Mouse (Mus musculus): ENCODE measurements around the gene Glb1l.

Glb1l gene

DNA sequence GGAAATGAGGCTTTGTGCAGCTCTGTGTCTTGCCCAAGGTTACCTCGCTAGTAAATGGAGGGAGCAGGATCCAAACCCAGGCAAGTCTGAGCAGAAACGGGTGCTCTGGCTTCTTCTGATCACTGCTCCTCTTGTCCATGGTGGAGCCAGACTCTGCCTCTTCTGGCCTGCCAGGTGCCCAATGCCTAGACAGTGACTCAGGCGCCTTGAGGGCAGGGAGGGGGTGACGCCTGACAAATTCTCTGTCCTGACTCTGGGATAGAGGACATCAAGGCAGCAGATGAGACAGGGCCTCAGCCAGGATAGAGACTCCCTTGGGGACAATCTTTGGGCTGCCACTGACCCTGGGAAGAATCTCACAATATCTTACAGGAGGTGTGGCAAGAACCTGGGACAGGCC lies 20.6 kb upstream of the Glb1l start:
- DNase-seq = no peak

DNA sequence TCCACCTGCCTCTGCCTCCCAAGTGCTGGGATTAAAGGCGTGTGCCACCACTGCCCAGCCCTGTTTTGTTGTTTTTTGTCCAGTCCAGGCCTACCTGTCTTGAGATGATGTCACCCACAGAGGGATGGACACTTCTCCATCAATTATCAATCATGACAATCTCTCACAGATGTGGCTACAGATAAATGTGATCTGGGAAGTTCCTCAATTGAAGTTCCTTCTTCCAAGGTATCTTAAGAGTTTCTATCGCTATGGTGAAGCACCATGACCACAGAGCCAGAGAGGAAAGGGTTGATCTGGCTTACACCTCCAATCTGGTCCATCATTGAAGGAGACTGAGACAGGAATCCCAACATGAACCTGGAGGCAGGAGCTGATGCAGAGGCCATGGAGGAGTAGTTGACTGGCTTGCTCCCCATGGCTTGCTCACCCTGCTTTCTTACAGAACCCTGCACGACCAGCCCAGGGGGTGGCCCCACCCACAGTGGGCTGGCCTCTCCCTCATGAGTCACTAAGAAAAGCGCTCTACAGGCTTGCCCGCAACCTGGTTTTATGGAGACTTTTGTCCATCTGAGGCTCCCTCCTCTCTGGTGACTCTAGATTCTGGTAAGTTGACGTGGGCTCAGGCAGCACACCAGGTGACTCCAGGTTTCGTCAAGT lies 19.9 kb upstream of the Glb1l start:
- no peak for DNase-seq

DNA sequence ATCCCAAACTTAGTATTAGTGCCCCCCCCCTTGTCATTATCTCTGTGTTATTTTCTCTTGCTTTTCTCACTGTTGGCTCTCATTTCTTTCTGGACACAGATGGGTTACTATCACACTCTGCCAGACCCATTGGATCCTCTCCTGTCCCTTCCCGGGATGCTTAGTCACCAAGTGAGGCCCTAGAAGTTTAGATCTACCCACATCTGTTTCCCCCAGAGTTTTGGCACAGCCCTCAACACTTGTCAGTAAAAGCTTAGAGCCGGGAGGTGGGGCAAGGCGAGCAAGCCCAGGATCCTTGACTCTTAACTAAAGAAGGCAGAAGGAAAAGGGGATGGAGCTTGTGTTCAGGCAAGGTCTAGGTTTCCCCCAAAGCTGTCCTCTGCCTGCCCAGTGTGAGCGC lies 18.5 kb upstream of the Glb1l start:
- DNase-seq = no peak

DNA sequence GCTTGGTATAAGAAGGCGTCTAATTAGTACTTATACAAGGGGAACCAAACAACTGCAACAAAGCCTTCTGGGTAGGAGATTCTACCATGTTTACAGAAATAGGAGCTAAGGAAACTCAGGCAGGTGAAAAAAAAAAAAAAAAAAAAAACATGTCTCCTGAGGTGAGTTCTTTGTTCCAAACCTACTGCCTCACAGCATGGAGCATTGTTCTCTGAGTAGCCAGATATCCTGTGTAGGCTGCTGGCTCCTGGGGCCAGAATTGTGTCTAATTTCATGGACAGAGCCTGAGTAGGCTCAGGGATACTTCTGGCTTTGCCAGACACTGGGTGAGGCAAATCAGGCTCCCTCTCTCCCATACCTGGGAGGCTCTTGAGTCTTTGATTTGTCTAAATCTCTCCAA lies 17.0 kb upstream of the Glb1l start:
- DNase-seq = no peak

DNA sequence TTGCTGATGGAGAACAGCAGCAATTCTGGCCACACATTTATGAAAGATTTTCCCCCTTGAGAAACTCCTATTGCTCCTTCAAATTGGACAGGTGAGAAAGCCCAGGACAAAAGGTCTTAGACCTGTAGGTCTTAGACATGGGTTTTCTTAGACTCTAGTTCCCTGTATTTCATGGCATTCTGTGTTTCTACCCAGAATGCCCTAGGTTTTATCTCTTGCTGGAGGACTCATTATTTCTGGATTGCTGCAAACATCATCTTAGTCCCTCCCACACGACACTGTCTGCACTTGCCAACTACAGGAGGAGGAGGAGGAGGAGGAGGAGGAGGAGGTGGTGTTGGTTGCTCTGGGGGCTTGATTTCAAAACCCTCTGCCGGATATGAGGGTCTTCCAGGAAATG lies 15.5 kb upstream of the Glb1l start:
- DNase-seq = no peak

DNA sequence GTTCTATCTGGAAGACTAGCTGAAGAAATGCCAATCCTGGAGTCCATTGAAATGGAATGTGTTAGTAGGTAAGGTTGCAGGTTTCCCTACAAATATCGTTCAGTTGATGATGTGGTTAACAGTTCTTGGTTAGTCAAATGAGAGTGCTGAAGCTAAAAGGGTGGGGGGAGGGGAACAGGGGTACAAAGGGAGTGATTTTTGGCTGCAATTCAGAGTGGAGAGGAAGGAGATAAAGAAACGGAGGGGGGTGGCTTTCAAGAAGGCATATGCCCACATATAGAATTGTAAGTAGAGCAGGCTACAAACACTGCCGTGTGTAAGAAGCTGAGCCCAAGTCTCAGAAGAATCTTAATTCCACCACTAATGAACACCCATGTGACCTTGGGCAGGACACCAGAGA lies 14.9 kb upstream of the Glb1l start:
- DNase-seq = no peak

DNA sequence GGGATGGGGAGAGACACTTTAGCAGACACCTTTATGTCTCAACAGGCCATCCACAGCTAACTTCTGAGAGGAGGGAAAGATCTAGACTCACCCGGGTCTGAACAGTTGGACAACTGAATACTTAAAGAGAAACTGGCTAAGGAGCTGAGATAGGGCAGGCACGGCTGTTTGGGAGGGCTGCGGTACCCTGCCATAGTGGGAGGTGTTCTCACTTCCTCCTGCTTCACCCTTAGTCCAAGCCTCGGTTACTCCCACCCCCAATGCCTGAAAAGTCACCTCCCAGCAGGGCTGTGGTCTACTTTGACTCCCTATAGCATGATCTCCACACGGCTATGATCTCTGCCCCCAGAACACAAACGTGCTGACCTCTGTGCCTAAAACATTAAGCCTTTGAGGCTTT lies 12.9 kb upstream of the Glb1l start:
- peak; percentile 30 to 38 for DNase-seq

DNA sequence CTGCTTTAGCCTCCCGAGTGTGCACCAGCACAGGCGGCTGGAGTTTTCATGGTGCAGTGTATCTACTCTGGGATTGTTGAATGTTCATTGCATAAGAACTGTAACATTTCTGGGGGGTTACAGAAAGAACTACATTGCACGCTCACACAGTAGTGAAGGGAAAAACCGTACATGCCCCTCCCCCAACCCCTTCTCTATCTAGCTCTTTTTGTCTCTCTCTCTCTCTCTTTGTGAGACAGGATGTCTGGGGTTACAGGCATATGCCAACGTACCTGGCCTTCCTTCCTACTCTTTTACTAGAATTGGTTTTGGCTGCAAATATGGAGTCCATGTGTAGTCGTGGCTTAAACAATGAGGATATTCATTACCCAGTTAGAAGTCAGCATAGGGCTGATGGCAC lies 12.3 kb upstream of the Glb1l start:
- no peak for DNase-seq

DNA sequence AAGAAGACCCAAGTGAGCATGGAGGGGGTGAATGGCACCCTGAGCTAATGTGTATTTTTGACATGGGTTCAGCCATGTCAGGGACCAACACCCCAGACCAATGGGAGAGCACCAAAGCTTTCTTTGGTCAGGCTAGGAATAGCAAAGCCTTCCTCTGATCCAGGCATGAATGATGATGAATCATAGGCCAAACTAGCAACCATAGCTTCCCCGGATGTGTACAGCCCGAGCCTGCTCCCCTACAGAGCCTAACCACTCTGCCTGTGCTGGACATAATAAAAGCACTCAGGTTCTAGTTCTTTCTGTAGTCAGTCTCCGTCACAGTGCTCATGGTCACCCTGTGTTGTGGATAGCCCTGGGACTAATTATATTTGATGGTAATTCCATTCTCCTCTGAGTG lies 10.9 kb upstream of the Glb1l start:
- DNase-seq = no peak

DNA sequence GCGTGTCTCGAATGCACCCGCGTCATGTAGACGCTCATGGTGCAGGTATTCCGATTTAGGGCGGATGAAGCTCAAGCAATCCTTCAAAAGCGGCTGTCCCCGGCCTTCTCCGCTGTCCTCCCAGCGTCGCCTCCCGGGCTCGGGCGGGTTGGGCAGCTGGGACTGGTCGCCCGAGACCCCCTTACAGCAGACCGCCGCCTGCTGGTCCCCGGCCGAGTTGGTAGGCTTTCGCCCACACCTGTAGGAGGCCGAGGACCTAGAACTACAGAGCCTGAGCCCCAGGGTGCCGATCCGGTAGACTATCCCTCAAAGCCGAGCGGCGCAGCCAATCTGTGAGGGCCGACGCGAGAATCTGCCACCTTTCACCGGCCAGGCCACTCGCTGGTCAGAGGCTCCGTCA lies 8.9 kb upstream of the Glb1l start, which contains the start of gene Tuba4a:
Gene Tuba4a (minus strand): TSS at position 335 of the 400 bp plus-strand sequence.
- no peak for DNase-seq

DNA sequence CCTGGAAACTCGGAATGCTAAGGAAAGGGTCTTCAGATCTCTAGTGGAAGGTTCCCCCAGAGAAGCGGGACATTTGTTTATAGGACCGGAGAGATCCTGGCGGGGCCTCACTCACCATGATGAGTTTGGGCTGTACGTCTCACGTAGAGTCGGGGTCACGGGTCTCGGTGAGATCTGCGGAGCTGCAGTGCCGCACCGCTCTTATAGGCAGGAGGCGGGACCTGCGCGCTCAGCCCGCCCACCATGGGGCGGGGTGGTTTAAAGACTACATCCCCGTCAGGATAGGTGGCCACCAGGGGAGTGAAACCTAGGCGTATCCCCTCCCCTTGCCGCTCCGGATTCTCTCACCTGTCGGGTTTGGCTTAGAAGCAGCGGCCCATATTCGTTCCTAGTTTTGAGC lies 8.5 kb upstream of the Glb1l start:
- peak; percentile 99 for DNase-seq

DNA sequence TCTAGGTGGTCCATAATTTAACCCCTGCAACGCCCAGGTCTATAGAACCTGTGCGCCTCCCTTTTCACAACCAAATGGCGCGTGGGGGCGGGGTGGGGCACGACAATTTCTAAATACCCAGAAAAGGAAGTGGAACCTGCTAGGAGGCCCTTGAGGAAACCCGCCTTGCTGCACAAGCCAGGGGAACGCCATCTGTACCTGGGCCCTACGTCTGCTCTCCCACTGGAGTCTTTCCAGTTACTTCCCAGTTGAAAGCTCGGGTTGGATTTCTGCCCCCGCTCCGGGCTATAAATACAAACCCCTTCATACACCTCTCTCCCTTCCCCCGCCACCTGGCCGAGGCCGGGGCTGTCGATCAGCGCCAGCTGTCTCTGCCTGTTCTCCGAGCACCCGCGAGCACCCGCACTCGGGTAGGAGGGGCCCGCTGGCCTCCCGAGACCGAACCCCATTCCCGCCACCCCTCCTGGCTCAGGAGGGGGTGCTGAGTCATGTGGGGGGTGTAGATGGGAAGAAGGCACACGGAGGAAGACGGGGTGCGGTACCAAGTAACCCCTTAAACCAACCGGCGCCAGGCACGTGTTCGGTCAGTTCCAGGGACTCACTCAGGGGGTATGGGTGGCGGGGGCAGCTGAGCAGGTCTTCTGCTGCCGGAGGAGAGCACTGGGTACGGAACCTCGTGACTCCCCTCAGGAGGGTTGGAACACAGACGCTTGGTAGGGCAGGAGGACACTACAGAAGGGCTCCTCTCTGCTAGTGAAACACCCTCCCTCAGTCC lies 7.8 kb upstream of the Glb1l start:
- DNase-seq = peak; percentile 82 to 85

DNA sequence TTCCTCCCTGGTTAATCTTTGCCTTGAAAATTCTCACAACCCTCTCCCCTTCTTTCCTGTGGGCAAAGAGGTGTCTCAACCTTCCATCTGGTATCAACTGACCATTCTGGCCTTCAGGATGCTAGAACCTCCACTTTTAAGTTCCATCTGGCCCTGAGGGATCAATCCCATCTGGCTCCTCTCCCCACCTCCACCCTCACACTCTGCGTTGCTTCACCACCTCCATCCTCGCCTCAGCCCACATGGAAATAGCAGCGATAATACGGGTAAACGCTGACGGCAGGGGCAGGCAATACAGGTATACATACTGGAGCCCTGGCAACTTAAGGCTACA lies 7.2 kb upstream of the Glb1l start:
- DNase-seq = no peak

DNA sequence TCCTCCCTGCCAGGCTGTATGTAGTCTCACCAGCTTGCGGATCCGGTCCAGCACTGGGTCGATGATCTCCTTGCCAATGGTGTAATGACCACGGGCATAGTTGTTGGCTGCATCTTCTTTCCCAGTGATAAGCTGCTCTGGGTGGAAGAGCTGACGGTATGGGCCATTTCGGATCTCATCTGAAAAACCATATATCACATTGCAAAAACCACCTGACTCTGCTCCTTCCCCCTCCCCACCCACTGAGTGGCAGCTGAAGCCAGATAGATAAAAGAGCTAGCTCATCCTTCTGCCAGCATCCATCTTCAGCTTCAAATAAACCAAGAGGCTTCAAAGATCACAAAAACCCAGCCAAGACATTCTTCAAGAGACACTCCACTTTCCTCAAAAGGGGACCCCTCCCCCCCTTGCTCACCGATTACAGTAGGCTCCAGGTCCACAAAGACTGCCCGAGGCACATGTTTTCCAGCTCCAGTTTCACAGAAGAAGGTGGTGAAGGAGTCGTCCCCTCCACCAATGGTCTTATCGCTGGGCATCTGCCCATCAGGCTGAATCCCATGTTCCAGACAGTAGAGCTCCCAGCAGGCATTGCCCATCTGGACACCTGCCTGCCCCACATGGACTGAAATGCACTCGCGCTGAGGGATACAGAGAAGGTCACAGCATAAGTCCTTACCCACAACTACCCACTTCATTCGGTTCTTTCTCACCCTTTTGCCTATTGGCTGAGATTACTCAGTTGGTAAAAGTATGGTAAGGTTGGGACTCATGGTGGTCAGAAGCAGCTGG lies 6.4 kb upstream of the Glb1l start:
- no peak for DNase-seq

DNA sequence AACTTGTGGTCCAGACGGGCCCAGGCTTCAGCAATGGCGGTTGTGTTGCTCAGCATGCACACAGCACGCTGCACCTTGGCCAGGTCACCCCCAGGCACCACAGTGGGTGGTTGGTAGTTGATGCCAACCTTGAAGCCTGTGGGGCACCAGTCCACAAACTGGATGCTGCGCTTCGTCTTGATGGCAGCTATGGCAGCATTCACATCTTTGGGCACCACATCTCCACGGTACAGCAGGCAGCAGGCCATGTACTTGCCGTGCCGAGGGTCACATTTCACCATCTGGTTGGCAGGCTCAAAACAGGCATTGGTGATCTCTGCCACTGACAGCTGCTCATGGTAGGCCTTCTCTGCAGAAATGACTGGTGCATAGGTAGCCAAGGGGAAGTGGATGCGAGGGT lies 5.2 kb upstream of the Glb1l start:
- DNase-seq = no peak

DNA sequence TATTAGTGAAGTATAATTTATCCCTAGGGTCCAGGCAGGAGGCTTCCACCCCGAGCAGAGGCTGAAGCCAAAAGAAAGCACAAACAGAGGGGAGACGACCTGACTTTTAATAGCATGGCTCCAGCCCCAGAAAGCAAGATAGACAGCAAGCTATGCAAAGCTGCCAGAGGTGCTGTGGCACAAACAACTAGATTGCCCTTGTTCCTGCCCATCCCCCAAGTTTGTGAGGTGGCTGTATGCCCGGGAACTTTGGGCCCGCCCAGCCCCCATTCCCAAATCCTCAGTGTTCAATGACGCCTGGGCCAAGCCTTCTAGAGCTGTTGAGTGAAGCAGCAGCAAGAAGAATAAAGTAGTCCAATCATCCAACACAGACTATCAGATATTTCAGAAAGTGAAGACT lies 4.3 kb upstream of the Glb1l start:
- DNase-seq = no peak

DNA sequence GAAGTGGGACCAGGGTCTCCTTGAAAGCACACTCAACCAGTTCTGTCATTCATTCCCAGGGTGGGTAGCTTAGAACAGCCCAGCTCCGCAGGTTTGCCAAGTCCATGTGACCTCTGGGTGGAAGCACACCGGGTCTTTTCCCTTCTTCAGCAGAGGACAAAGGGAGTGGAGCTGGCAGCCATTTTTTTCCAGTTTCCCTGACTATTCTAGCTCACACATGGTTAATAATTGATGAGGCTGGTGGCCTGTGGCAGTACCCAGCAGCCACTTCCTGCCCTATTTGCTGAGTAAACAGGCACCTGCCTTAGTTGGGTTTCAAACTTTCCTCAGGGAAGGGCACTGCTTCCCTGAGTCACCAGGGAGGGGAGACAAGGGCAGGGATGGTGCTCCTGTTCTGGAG lies 3.8 kb upstream of the Glb1l start:
- no peak for DNase-seq

DNA sequence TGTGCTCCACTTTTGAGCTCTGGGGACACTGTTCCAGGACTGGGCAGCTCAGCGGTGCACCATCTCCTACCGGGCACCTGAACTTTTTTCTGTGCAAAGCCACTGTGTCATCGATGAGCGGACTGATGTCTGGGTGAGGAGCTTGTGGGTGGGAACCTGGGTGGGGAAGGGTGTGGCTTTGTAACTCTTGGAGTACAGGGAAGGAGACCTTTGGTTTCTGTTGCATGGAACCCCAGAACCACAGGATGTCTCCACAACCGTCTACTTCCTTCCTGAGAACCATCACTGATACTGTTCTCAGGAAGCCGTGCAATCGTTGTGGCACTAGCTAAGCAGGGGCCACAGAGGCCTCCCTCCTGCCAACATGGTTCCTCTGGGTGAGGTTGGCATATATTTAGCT lies 2.5 kb upstream of the Glb1l start:
- DNase-seq = no peak

DNA sequence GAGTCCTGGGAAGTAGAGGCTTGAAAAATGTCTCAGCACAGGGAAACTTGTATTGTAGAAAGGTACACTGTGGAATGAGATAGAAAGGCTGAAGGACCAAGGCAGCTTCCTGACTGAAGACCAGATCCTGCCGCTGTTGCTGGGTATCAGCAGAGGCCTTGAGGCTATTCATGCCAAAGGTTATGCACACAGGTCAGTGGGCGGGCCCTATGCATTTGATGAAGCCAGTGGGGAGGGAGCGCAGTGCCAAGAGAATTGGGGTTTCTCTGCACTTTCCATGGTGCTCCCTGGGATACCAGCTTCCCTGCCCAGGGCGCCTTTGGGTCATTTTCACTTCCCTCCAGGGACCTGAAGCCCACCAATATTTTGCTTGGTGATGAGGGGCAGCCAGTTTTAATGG lies 1.9 kb upstream of the Glb1l start:
- DNase-seq = no peak

DNA sequence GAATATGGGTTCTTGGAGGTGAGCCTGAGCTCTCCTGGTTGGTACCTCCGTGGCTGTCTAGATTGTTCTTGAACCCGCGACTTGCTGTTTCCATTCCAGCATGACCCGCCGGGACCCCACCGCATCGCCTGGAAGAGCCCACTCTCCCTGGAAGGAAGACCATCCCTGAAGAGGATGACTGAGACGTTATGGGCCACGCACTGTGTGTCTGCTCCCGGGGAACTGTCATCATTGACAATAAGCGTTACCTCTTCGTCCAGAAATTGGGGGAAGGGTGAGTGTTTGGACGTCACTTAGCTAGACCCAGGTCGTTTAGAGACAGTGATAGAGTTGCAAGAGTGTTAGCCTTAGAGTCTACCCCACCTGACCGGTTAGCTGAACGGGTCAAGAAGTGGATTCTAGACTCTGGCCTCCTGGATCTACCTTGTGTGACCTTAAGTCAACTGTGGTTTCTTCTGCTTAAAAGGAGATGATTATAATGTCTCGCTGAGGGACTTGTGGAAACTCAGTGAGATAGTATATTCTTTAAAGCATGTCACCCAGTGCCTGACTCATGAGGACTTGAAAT lies 612 bp upstream of the Glb1l start:
- no peak for DNase-seq

DNA sequence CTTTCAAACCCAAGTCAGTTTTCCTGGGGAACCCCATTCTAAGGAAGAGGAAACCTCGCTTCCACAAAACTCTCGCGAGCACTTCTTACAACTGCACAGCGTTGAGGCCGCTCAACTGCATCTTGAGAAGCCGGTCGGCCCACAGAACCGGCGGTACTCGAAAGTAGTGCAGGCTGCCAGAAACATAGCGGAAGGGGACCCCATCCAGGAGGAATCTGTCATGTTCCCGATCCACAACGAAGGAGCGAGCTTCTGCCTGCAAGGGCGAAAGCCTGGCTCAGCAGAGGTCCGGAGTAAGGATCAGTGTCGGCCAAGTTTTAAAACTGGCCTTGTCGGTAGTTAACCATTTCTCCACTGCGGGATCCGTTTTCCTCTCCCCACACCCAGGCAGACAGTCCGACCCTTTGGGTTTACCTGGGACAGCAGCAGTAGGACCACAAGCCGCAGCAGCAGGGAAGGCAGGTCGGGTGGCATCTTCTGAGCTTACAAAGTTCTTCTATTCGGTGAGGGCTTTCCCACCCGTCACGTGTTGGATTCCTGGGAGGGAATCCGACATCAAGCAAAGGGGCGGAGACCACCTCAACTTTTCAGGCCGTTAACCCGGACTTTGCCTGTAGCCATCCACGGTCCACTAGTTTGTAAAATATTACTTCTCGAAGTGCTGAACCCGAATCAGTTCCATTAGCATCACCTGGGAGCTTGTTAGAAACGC lies 1.5 kb downstream of the Glb1l start:
- DNase-seq = peak; percentile 22 to 43

DNA sequence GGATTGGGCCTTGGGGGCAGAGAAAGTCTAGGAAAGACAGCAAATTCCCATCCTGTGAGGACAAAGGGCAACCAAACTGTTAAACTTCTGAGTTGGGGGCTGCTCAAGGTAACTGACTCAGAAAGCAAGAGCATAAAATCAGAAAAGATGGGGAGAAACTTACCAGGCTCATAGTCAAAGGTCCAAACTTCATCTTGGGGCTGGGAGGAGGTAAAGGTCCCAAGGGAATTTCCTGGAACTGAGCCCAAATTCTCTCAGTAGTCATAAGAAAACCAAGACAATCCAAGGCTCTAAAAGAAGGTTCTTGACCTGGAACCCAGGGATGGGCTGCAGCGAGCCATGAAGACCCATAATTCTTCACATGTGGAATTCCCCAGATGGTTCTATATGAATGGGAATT lies 9.4 kb downstream of the Glb1l start:
- no peak for DNase-seq

DNA sequence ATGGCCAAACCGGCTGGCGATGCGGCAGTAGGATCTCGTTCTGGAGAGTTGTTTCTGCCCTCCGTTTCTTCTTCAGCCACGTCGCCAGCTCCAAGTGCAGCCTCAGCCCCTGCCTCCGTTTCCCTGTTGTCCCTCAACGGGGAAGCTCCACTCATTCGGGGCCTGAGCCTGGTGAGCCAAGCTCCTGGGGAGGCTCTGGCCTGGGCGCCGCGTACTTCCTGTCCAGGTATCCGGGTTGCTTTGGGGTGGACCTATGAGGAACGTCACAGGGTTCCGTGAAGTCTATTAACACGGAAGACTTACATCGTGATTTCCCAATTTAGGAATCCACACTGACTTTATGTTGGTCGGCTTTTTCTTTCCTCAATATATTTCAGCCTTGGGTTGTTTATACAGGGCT lies 18.2 kb downstream of the Glb1l start:
- peak; percentile 22 to 29 for DNase-seq
